In the genomic region with DNA sequence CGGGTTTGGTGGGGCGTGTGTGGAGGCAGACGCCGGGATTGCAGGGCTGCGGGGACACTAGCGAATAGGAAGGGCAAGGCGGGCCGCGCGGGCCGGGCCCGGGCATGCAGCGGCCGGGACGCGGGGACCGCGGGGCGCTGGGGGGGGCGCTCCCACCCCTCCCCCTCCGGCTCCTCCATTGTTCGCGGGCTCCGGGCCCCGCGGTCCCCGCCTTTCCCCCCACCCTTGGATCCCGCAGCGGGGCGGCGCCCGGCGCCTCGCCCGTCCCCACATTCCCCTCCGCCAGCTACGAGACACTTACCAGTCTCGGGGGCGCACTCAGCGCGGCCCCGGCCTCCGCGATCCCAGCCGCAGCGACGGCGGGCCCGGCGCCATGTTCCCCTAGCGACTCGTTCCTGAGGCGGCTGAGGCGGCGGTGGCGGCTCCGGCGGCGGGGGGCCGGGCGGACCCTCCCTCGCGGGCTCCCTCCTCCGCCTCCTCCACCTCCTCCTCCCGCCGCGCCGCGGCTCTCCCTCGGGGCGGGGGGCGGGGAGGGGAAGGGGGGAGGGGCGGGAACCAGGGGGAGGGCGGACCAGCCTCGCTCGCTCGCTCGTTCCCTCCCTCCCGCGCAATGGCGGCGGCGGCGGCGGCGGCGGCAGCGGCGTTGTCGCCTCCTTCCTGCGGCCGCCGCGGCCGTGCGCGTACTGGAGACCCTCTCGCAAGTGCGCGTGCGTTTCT, we compare ENCODE assay signal across 8 mouse cellular contexts. TPM values are rescaled to one million over a fixed set of nuclear protein-coding genes. Genes with fewer than 3 reads are reported as not detected.
A peak's percentile ranks its signal among the peaks of the same experiment; 100 is the strongest.
DNase-seq lines count a peak whose midpoint lies in the region; ATAC-seq lines count a peak whose summit lies in the region.

No protein-coding gene starts in this region.

- no peaks in the 10 kb centered on the region for H3K36me3 ChIP-seq in kidney, embryonic 14.5 days (ENCODE audit: control insufficient read depth, insufficient read depth, low read length)
- H3K36me3 ChIP-seq in lung, embryonic 15.5 days: no peaks in the 10 kb centered on the region

- peak; percentile 36 for ATAC-seq in CD4-positive, CD25-positive, alpha-beta regulatory T cell, adult 4 months
- ATAC-seq in kidney, embryonic 14.5 days (ENCODE audit: low FRiP score, low TSS enrichment): peak; percentile 39
- peak; percentile 37 for ATAC-seq in lung, embryonic 15.5 days (ENCODE audit: borderline replicate concordance, extremely low read depth, low FRiP score, low TSS enrichment)

- H3K4me2 ChIP-seq in kidney, embryonic 14.5 days (replicated peaks; ENCODE audit: low read depth, low read length): peak overlapping the region; percentile 49
- H3K4me2 ChIP-seq in lung, embryonic 15.5 days: peak overlapping the region; percentile 84

- H3K4me3 ChIP-seq in kidney, embryonic 14.5 days (ENCODE audit: low read length): peak overlapping the region; percentile 98
- H3K4me3 ChIP-seq in lung, embryonic 15.5 days: peak overlapping the region; percentile 92

- peaks cover 48% of the 10 kb centered on the region for H3K4me1 ChIP-seq in kidney, embryonic 14.5 days (ENCODE audit: control insufficient read depth, insufficient read depth, low read length)
- H3K4me1 ChIP-seq in lung, embryonic 15.5 days: peaks cover 72% of the 10 kb centered on the region

- peak overlapping the region; percentile 100 for H3K27ac ChIP-seq in kidney, embryonic 14.5 days (ENCODE audit: low read depth, low read length)
- H3K27ac ChIP-seq in lung, embryonic 15.5 days: peak overlapping the region; percentile 100

- H3K9ac ChIP-seq in kidney, embryonic 14.5 days (ENCODE audit: low read depth, low read length): peak overlapping the region; percentile 98
- peak overlapping the region; percentile 97 for H3K9ac ChIP-seq in lung, embryonic 15.5 days

- no peaks in the 10 kb centered on the region for H3K27me3 ChIP-seq in kidney, embryonic 14.5 days (ENCODE audit: control insufficient read depth, insufficient read depth, low read length)
- no peaks in the 10 kb centered on the region for H3K27me3 ChIP-seq in lung, embryonic 15.5 days

- peak; percentile 87 for DNase-seq in Muller cell, postnatal 12 days (ENCODE audit: inconsistent ontology term)
- peak; percentile 78 for DNase-seq in embryo, embryonic 10.5 days (ENCODE audit: low spot score)
- DNase-seq in gastrocnemius, postnatal 14 days: peak; percentile 71
- DNase-seq in ovary, postnatal 10 days (ENCODE audit: low spot score): peak; percentile 52
- no peak for DNase-seq in adipocyte (ENCODE audit: low spot score)

- intact Hi-C loops in gastrocnemius, postnatal 14 days (cut with DNase I; ENCODE audit: low total_unique reads): no loop called here

- no peaks in the 10 kb centered on the region for H3K9me3 ChIP-seq in kidney, embryonic 14.5 days (ENCODE audit: control insufficient read depth, low read length)
- no peaks in the 10 kb centered on the region for H3K9me3 ChIP-seq in lung, embryonic 15.5 days

- whole genome bisulfite sequencing in kidney, embryonic 14.5 days: under 1% methylated on average over 36 of the region's 101 CpGs
- under 1% methylated on average over 41 of the region's 101 CpGs for WGBS in lung, embryonic 15.5 days

RNA-seq across cellular contexts. Expression of a gene that starts 0.5 kb away (rescaled TPM):
- 1 to 10 TPM; 2.7 to 3.1 TPM for polyA plus RNA-seq in CD4-positive, CD25-positive, alpha-beta regulatory T cell, adult 4 months (2017; shearing (Covaris generic))
- 10 to 100 TPM; 18.8 to 23.1 TPM for total RNA-seq in gastrocnemius, postnatal 14 days (2021)
- polyA plus RNA-seq in kidney, embryonic 14.5 days (2014; fragmentation: Nextera tagmentation; extraction: Ambion mirVana): 12.6 and 26.6 TPM in 2 replicates
- polyA plus RNA-seq in lung, embryonic 15.5 days (2015; fragmentation: Nextera tagmentation; extraction: Ambion mirVana): 19.1 and 19.4 TPM in 2 replicates
